Mouse (Mus musculus) lung, adult 2 months (tissue): ENCODE measurements at regions not wholly inside any gene's neighbourhood (a gene's known extent, or its start where the extent isn't known, plus 50 kb on each side); places are given as distances from the start of the nearest gene placed in this dataset.
"Not testable (repeated sequence)": the region's sequence is repeated elsewhere in the genome, so short reads cannot be mapped to it uniquely, and the experiment has no call there.

Experiments
- DNase-seq: peaks from one replicate; pipeline ENCODE4 v3.0.0; 2022
- H3K4me1 ChIP-seq: fragments of 200-500 bp; 2 replicates; pipeline ENCODE4 v1.6.1; 2011; ENCODE audit warnings: low read length; ENCODE audit not compliant: control insufficient read depth, insufficient read depth
- H3K4me3 ChIP-seq: fragments of 200-500 bp; replicated peaks from 2 replicates; pipeline ENCODE3; 2011; ENCODE audit warnings: low read depth, mild to moderate bottlenecking, control low read depth, low read length; ENCODE audit errors: extremely low read depth
- CTCF ChIP-seq: fragments of 200-500 bp; IDR thresholded peaks from 2 replicates; pipeline ENCODE4 v1.5.1; 2011; ENCODE audit warnings: mild to moderate bottlenecking, low read length, control low read depth; ENCODE audit not compliant: insufficient read depth
- POLR2A ChIP-seq: fragments of 200-500 bp; IDR thresholded peaks from 2 replicates; pipeline ENCODE4 v1.6.1; 2011; ENCODE audit warnings: low read depth, mild to moderate bottlenecking, control low read depth, low read length, borderline replicate concordance; ENCODE audit errors: extremely low read depth
- WGBS: fragments of 180-500 bp; shearing (Covaris S2); methylation state at CpG from one replicate; pipeline ENCODE4 v1.1.7; 2018; 5-methylcytosine and 5-hydroxymethylcytosine counted together

GRCm38 (mm10) chr11:71285193-71285592 lies 54.7 kb upstream of the Nlrp1b start:
- no peak for TF ChIP-seq CTCF
- TF ChIP-seq POLR2A = no peak
- no peak overlapping the region for H3K4me3 ChIP-seq
- H3K4me1 ChIP-seq = no peaks in the 10 kb centered on the region
- WGBS = 37% methylated on average over 2 of the region's 2 CpGs
- no peak for DNase-seq

- DNase-seq, H3K4me1 ChIP-seq, H3K4me3 ChIP-seq: not testable (repeated sequence)
Measured at GRCm38 (mm10) chr11:71288243-71288642, 57.7 kb upstream of the Nlrp1b start.

- Histone ChIP-seq H3K4me1 (no peaks in the 10 kb centered on the region), H3K4me3 (no peak overlapping the region)
- WGBS = 75% methylated on average over 1 of the region's 1 CpGs
- TF ChIP-seq CTCF (no peak), POLR2A (no peak)
- no peak for DNase-seq
Measured at GRCm38 (mm10) chr11:71289490-71289889, 59.0 kb upstream of the Nlrp1b start.

- TF ChIP-seq CTCF (no peak), POLR2A (no peak)
- 89% methylated on average over 1 of the region's 1 CpGs for WGBS
- Histone ChIP-seq H3K4me1 (no peaks in the 10 kb centered on the region), H3K4me3 (no peak overlapping the region)
- no peak for DNase-seq
Measured at GRCm38 (mm10) chr11:71299479-71299878, 68.9 kb upstream of the Nlrp1b start.

- TF ChIP-seq POLR2A (no peak), CTCF (no peak)
- Histone ChIP-seq H3K4me1 (no peaks in the 10 kb centered on the region), H3K4me3 (no peak overlapping the region)
- DNase-seq = no peak
- 13% methylated on average over 1 of the region's 1 CpGs for WGBS
Measured at GRCm38 (mm10) chr11:71323439-71323838, 92.9 kb upstream of the Nlrp1b start.

- no peak for DNase-seq
- no peak overlapping the region for H3K4me3 ChIP-seq
- 0% methylated on average over 1 of the region's 1 CpGs for WGBS
- H3K4me1 ChIP-seq = no peaks in the 10 kb centered on the region
- TF ChIP-seq CTCF (no peak), POLR2A (no peak)
Measured at GRCm38 (mm10) chr11:71337428-71337827, 106.9 kb upstream of the Nlrp1b start.

- H3K4me3 ChIP-seq = no peak overlapping the region
- 27% methylated on average over 3 of the region's 3 CpGs for WGBS
- no peaks in the 10 kb centered on the region for H3K4me1 ChIP-seq
- DNase-seq = no peak
- TF ChIP-seq POLR2A = no peak
- TF ChIP-seq CTCF = no peak
Measured at GRCm38 (mm10) chr11:71346024-71346423, 115.5 kb upstream of the Nlrp1b start.

GRCm38 (mm10) chr11:71357089-71357488 lies 126.6 kb upstream of the Nlrp1b start:
- no peak overlapping the region for H3K4me3 ChIP-seq
- DNase-seq = no peak
- TF ChIP-seq CTCF (no peak), POLR2A (no peak)
- H3K4me1 ChIP-seq = no peaks in the 10 kb centered on the region
- WGBS = 33% methylated on average over 3 of the region's 3 CpGs

- no peak for DNase-seq
- H3K4me3 ChIP-seq = no peak overlapping the region
- 78% methylated on average over 5 of the region's 5 CpGs for WGBS
- TF ChIP-seq CTCF (no peak), POLR2A (no peak)
- no peaks in the 10 kb centered on the region for H3K4me1 ChIP-seq
Measured at GRCm38 (mm10) chr11:71360856-71361255, 130.3 kb upstream of the Nlrp1b start.

GRCm38 (mm10) chr11:71371871-71372270 lies 141.3 kb upstream of the Nlrp1b start:
- Histone ChIP-seq H3K4me1 (no peaks in the 10 kb centered on the region), H3K4me3 (no peak overlapping the region)
- TF ChIP-seq CTCF = no peak
- TF ChIP-seq POLR2A = no peak
- DNase-seq = no peak
- 24% methylated on average over 5 of the region's 5 CpGs for WGBS

- TF ChIP-seq POLR2A = no peak
- no peak for TF ChIP-seq CTCF
- WGBS = 69% methylated on average over 5 of the region's 5 CpGs
- no peaks in the 10 kb centered on the region for H3K4me1 ChIP-seq
- H3K4me3 ChIP-seq = no peak overlapping the region
- no peak for DNase-seq
Measured at GRCm38 (mm10) chr11:71375132-71375531, 144.6 kb upstream of the Nlrp1b start.

GRCm38 (mm10) chr11:71388411-71388810 lies 157.9 kb upstream of the Nlrp1b start:
- TF ChIP-seq POLR2A (no peak), CTCF (no peak)
- H3K4me3 ChIP-seq = no peak overlapping the region
- 61% methylated on average over 4 of the region's 4 CpGs for WGBS
- no peak for DNase-seq
- no peaks in the 10 kb centered on the region for H3K4me1 ChIP-seq
